Mouse (Mus musculus) cortical plate, adult 2 months (tissue): ENCODE measurements around the gene Iqcf6.
A peak's percentile ranks its signal among the peaks of the same experiment; 100 is the strongest.

ENCODE experiments used
- CTCF ChIP-seq: fragments of 200-500 bp; IDR thresholded peaks from 2 replicates; pipeline ENCODE4 v1.5.1; 2011; ENCODE audit warnings: mild to moderate bottlenecking, control low read depth, low read length; ENCODE audit not compliant: insufficient read depth; ENCODE audit errors: extremely low read depth
- POLR2A ChIP-seq: fragments of 200-500 bp; IDR thresholded peaks from 2 replicates; pipeline ENCODE4 v1.6.1; 2011; ENCODE audit warnings: mild to moderate bottlenecking, low read length, control low read depth; ENCODE audit not compliant: insufficient read depth; ENCODE audit errors: extremely low read depth

- no peak for TF ChIP-seq POLR2A
- TF ChIP-seq CTCF, result 0 out of 2 replicates have a peak, but pooled peaks have one; percentile 1
These were observed 27.9 kb upstream of the Iqcf6 start for GRCm38 (mm10) chr9:106598466-106598865.
